Mouse (Mus musculus): Measurements from ENCODE around the gene Il2ra. TPM values are rescaled to one million over a fixed set of nuclear protein-coding genes. Genes with fewer than 3 reads are reported as not detected.

Gene Il2ra
- polyA plus RNA-seq, 1 experiment from 2014 or later: 0.04 TPM

DNA sequence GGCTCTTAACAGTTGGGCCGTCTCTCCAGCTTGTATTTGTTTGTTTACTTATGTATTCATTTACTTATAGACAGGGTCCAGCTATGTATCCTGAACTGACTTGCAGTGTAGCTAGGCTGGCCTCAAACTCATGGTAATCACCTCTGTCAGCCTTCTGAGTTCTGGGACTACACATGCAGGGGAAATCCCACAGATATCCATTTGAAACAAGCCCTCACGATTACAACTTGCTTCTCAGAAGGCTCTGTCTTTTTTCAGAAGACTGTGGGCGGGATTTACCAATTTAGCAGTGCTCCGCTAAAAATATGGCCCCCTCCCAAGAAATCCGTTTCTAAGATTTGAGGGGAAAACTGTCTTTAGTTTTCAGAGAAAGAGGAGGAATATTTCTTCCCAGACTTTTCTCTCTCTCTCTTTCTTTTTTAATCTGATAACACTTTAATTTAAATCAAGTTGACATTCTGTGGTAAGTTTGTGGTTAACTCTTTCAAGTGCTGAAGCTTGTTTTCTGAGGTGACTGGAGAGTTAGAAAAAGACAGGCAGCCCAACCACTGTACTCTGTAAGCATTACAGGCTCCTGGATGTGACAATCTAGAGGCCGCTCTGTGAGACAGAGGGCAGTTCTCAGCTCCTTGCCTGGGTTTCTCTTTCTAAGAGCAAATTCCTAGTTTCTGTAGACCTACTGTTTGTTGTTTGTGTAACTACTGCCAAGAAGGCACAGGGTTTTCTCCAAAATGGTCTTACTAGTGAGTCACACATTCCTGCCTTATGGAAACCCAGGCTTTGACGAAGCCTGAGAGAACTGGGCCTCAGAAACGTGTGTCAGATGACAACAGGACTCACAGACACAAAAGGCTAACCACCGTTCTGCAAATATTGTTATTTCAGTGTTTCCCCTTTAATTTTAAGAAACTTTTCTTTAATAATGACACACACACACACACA lies 12.7 kb downstream of the Il2ra start:
- Histone ChIP-seq H3K4me3 (no peak overlapping the region), H3K9me3 (no peaks in the 10 kb centered on the region)

DNA sequence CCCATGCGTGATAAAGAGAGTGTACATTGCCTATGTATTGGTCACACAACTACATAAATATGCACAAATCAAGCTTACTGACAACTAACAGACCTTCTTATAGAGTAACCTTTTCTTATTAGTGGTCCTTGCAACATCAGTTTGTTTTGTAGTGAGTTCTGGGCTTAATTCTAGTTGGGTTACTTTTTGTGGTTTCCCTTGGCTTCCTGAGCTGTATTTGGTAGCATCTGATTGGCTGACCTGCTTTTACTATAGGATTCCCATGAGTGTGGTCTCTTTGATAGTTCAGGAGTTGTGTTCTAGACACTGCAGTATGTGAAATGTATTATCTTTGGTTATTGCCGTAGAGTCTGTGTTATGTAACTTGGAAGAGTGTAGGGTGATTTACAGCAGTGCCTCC lies 15.0 kb downstream of the Il2ra start:
- H3K9ac ChIP-seq: no peak overlapping the region
- no peaks in the 10 kb centered on the region for H3K4me1 ChIP-seq
- H3K4me2 ChIP-seq: no peak overlapping the region
- H3K4me3 ChIP-seq: no peak overlapping the region
- H3K36me3 ChIP-seq (replicated peaks): no peaks in the 10 kb centered on the region
- 91% methylated on average over 2 of the region's 2 CpGs for WGBS
- no peak for ATAC-seq (replicated peaks)
- no peaks in the 10 kb centered on the region for H3K27me3 ChIP-seq (replicated peaks)
- H3K9me3 ChIP-seq: no peaks in the 10 kb centered on the region
- no peak overlapping the region for H3K27ac ChIP-seq

More for the DNA sequence above, 12.7 kb downstream of the Il2ra start:
- no peak for ATAC-seq (replicated peaks)
- no peaks in the 10 kb centered on the region for H3K36me3 ChIP-seq (replicated peaks)
- H3K27ac ChIP-seq: no peak overlapping the region
- no peak overlapping the region for H3K4me2 ChIP-seq
- no peak overlapping the region for H3K9ac ChIP-seq
- no peaks in the 10 kb centered on the region for H3K27me3 ChIP-seq (replicated peaks)
- no peaks in the 10 kb centered on the region for H3K4me1 ChIP-seq
- 67% methylated on average over 9 of the region's 9 CpGs for WGBS

DNA sequence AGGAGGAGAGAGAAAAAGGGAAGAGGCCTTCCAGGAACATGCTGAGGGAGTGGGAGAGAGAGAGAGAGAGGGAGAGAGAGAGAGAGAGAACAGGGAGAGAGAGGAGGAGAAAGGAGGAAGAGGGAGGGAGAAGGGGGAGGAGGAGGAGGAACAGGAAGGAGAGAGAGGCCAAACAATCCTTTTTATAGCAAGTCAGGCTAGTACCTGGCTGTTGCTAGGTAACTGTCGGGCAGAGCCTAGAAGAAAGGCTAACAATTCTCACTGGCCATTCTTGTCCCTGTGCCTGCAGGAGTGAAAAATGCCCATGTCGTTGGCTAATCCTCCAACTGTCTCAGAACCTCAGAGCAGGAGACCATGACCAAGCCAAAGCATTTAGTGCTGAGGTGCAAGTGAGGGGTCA lies 16.7 kb downstream of the Il2ra start:
- WGBS: 15% methylated on average over 2 of the region's 2 CpGs
- H3K27me3 ChIP-seq (replicated peaks): no peaks in the 10 kb centered on the region
- H3K27ac ChIP-seq: no peak overlapping the region
- no peaks in the 10 kb centered on the region for H3K9me3 ChIP-seq
- peak; percentile 75 for ATAC-seq (replicated peaks)
- no peak overlapping the region for H3K9ac ChIP-seq
- no peak overlapping the region for H3K4me2 ChIP-seq
- H3K4me3 ChIP-seq: no peak overlapping the region
- no peaks in the 10 kb centered on the region for H3K4me1 ChIP-seq
- no peaks in the 10 kb centered on the region for H3K36me3 ChIP-seq (replicated peaks)

DNA sequence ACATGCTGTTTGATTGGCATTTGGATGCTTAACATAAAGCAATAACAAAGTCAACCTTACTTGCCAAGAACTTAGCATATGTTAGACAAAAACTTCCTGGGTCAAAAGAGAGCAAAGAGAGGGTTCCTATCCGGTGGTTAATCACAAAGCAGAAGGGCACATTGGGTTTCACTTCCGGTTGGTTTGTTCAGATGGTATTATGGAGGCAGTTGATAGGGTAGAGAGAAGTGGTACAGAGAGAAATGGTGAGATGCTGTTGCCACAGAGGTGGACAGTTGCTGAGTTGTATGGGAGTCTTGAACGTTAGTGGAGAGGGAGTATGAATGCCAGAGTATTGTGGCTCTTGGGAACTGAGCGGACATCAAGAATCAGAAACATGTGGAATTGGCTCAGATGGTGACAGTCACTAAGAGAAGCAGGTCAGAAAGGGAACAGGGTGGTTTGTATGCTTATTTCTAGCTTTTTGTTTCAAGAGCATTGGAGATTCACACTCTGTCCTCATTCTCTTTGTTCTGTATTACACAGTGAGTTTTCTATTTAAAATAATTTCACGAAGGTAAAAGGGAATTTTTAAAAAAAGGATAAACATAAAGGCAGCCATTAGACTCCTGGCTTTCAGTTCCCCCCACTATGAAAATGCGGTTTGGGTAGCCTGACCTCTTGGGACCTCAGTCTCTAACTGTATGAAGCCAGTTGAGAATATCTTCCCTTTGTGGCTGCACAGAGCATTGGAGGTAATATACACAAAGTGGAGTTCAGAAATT lies 19.7 kb downstream of the Il2ra start:
- no peak overlapping the region for H3K4me2 ChIP-seq
- no peaks in the 10 kb centered on the region for H3K36me3 ChIP-seq (replicated peaks)
- no peak overlapping the region for H3K4me3 ChIP-seq
- no peaks in the 10 kb centered on the region for H3K4me1 ChIP-seq
- H3K9me3 ChIP-seq: no peaks in the 10 kb centered on the region
- no peaks in the 10 kb centered on the region for H3K27me3 ChIP-seq (replicated peaks)
- no peak for ATAC-seq (replicated peaks)
- no peak overlapping the region for H3K27ac ChIP-seq
- 89% methylated on average over 6 of the region's 6 CpGs for WGBS
- H3K9ac ChIP-seq: no peak overlapping the region

DNA sequence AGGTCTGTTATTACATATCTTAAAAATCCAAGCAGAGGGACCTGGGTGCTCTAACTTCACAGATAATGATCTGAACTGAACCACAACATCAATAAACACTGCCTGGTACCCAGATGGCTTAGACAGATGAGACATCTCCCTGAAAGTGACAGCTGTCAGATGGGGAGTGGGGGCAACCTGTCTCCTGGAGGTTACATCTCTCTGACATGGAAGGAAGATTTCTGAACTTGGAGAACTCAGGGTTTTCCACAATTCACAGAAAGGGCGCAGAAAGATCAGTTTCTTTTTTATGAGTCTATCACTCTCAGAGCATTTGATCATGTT lies 20.3 kb downstream of the Il2ra start:
- H3K4me3 ChIP-seq: no peak overlapping the region
- H3K4me2 ChIP-seq: no peak overlapping the region
- ATAC-seq (replicated peaks): no peak
- WGBS: 97% methylated on average over 1 of the region's 1 CpGs
- no peaks in the 10 kb centered on the region for H3K4me1 ChIP-seq
- H3K27ac ChIP-seq: no peak overlapping the region
- no peak overlapping the region for H3K9ac ChIP-seq
- no peaks in the 10 kb centered on the region for H3K27me3 ChIP-seq (replicated peaks)
- no peaks in the 10 kb centered on the region for H3K36me3 ChIP-seq (replicated peaks)
- H3K9me3 ChIP-seq: no peaks in the 10 kb centered on the region

DNA sequence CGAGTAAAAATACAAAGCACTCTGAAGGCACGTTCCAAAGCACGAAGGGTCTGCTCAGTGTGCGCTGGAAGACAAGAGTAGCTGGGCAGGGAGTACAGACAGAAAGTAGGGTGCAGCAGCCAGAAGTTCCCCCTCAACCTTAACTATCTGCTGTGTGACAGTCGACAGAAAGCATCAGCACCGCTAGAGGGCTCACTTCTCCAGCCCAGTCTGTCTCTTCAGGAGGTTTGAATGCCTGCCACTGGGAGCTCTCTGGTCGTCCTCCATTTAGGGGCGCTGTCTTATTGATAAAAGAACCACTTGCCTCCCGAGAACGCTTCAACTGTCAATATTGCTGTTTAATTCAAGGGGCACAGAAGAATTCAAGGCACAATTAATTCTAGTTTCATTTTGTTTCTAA lies 21.4 kb downstream of the Il2ra start:
- peak; percentile 96 for ATAC-seq (replicated peaks)
- Histone ChIP-seq H3K4me2 (peak overlapping the region; percentile 41), H3K36me3 (replicated peaks) (no peaks in the 10 kb centered on the region), H3K9me3 (no peaks in the 10 kb centered on the region), H3K4me3 (peak overlapping the region; percentile 29), H3K27ac (no peak overlapping the region), H3K4me1 (no peaks in the 10 kb centered on the region), H3K9ac (no peak overlapping the region), H3K27me3 (replicated peaks) (no peaks in the 10 kb centered on the region)
- WGBS: 3% methylated on average over 10 of the region's 10 CpGs

DNA sequence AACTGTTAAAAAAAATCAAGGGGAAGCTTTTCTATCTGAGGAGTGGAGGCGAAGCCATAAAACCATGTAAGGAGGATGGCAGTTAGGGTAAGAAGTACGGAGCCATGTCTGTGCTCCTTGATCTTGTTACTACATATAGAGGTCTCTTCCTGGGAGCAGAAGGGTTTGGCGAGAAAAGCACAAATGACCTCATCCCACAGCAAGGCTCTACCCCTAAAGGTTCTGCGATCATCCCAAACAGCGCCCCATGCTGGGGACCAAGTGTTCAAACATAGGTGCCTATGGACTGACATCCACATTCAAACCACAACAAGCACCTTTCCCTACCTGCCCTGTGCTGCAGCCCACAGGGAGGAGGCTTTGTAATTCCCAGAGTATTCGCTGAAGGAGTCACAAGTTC lies 21.8 kb downstream of the Il2ra start:
- H3K4me3 ChIP-seq: peak overlapping the region; percentile 29
- H3K9ac ChIP-seq: no peak overlapping the region
- H3K36me3 ChIP-seq (replicated peaks): no peaks in the 10 kb centered on the region
- H3K4me1 ChIP-seq: no peaks in the 10 kb centered on the region
- 48% methylated on average over 6 of the region's 6 CpGs for WGBS
- no peaks in the 10 kb centered on the region for H3K27me3 ChIP-seq (replicated peaks)
- H3K27ac ChIP-seq: no peak overlapping the region
- no peaks in the 10 kb centered on the region for H3K9me3 ChIP-seq
- peak; percentile 79 for ATAC-seq (replicated peaks)
- H3K4me2 ChIP-seq: peak overlapping the region; percentile 41

DNA sequence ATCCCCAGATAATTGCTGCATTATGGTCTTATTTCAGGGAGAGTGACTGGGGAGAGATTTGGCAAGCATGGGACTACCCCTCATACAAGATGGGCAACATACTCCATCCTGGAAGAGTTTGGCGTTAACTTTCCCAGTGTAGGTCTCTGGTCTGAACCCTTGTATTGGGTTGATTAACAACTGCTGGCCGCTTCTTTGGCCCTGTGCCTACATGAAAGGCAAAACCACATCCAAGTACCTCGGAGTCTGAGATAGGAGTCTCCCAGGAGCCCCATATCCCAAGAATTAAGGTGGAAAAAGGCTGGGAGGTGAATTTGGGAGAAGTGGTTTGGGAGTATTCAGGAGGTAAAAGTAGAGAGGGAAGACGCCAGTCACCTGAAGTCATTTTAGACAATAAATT lies 22.2 kb downstream of the Il2ra start:
- Histone ChIP-seq H3K4me2 (no peak overlapping the region), H3K9ac (no peak overlapping the region), H3K27me3 (replicated peaks) (no peaks in the 10 kb centered on the region), H3K4me3 (no peak overlapping the region), H3K9me3 (no peaks in the 10 kb centered on the region), H3K36me3 (replicated peaks) (no peaks in the 10 kb centered on the region), H3K27ac (no peak overlapping the region), H3K4me1 (no peaks in the 10 kb centered on the region)
- ATAC-seq (replicated peaks): no peak
- WGBS: 88% methylated on average over 4 of the region's 4 CpGs

DNA sequence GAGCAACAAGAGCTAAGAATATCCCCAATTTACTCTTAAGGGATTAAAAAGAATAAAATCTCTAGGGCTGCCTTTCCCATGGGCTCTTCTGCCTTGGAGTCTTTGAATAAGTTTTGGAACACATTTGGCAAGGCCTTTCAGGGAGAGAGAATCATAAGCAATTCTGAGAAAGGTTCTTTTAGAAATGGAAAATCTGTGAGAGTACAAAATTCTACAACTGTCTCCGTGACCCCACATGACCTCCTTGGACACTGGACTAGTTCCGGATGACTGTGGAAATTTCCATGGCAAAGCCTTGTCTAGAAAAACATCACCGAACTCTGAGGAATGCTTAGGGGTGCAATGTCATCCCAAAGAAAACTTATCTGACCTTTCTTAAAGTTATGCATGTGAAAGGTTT lies 22.7 kb downstream of the Il2ra start:
- no peaks in the 10 kb centered on the region for H3K4me1 ChIP-seq
- no peak overlapping the region for H3K4me2 ChIP-seq
- no peaks in the 10 kb centered on the region for H3K27me3 ChIP-seq (replicated peaks)
- H3K4me3 ChIP-seq: no peak overlapping the region
- H3K9me3 ChIP-seq: no peaks in the 10 kb centered on the region
- no peak for ATAC-seq (replicated peaks)
- no peak overlapping the region for H3K27ac ChIP-seq
- WGBS: 91% methylated on average over 3 of the region's 3 CpGs
- no peaks in the 10 kb centered on the region for H3K36me3 ChIP-seq (replicated peaks)
- H3K9ac ChIP-seq: no peak overlapping the region

DNA sequence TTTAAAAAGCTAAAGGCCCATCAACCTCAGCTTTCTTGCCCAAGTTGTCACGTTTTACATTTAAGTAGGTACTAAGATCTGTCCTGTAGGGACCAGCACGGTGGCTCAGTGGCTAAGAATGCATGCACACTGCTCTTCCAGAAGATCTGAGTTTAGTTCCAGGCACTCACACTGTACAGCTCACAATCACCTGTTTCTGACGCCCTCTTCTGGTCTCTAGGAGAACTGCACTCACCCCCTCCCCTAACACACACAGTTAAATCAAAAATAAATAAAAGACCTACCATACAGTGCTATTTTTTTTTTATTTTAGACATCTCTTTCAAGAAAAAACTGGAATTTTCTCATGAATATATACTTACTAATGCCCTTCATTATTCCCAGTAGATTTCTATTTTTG lies 29.5 kb downstream of the Il2ra start:
- Histone ChIP-seq H3K4me3 (no peak overlapping the region), H3K27me3 (replicated peaks) (no peaks in the 10 kb centered on the region), H3K9ac (no peak overlapping the region), H3K4me2 (no peak overlapping the region), H3K36me3 (replicated peaks) (no peaks in the 10 kb centered on the region), H3K27ac (no peak overlapping the region), H3K9me3 (no peaks in the 10 kb centered on the region), H3K4me1 (no peaks in the 10 kb centered on the region)
- ATAC-seq (replicated peaks): no peak
- WGBS: 18% methylated on average over 3 of the region's 3 CpGs

DNA sequence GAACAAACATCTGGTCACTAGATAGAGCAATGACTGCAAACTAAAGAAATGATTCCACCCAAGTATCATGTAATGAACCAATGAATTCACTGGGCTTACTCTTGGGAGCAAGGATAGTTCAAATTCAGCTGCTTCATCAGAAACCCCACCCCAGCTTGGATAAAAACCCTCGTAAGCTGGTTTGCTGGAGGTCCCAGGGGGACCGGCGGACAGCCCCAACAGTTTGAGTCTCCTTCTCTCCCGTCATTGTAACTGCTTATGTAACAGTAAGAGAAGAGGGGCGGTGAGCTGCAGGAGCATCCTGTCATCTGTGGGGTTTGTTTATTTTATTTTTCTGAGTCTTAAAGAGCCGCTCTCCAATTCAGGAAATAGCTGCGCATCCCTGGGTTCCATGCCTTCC lies 37.0 kb downstream of the Il2ra start:
- H3K4me1 ChIP-seq: no peaks in the 10 kb centered on the region

DNA sequence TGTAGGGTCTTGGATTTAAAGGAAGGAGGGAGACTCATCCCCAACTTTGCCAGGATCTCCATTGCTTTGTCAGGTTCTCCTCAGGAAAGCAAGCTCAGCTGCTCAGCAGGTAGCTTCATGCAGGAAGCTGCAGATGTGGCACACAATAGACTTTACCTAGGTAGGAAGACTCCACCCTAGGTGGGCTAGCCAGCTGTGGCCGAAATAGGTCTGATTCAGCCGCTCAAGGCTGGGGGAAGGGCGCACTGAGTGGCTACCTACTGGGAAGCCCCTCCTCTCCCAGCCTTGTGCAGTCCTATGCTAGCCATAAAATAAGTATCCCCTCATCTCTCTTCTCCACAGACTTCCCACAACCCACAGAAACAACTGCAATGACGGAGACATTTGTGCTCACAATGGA lies 40.1 kb downstream of the Il2ra start:
- H3K27me3 ChIP-seq (replicated peaks): no peaks in the 10 kb centered on the region
- no peaks in the 10 kb centered on the region for H3K9me3 ChIP-seq
- H3K9ac ChIP-seq: no peak overlapping the region
- no peak for ATAC-seq (replicated peaks)
- H3K4me1 ChIP-seq: no peaks in the 10 kb centered on the region
- H3K27ac ChIP-seq: no peak overlapping the region
- 62% methylated on average over 4 of the region's 4 CpGs for WGBS
- H3K4me3 ChIP-seq: no peak overlapping the region
- no peak overlapping the region for H3K4me2 ChIP-seq
- no peaks in the 10 kb centered on the region for H3K36me3 ChIP-seq (replicated peaks)

More for the DNA sequence above, 37.0 kb downstream of the Il2ra start:
- 81% methylated on average over 7 of the region's 7 CpGs for WGBS
- no peak overlapping the region for H3K4me3 ChIP-seq
- H3K9ac ChIP-seq: no peak overlapping the region
- H3K27ac ChIP-seq: no peak overlapping the region
- no peaks in the 10 kb centered on the region for H3K27me3 ChIP-seq (replicated peaks)
- no peaks in the 10 kb centered on the region for H3K36me3 ChIP-seq (replicated peaks)
- H3K4me2 ChIP-seq: no peak overlapping the region
- no peaks in the 10 kb centered on the region for H3K9me3 ChIP-seq
- ATAC-seq (replicated peaks): no peak

DNA sequence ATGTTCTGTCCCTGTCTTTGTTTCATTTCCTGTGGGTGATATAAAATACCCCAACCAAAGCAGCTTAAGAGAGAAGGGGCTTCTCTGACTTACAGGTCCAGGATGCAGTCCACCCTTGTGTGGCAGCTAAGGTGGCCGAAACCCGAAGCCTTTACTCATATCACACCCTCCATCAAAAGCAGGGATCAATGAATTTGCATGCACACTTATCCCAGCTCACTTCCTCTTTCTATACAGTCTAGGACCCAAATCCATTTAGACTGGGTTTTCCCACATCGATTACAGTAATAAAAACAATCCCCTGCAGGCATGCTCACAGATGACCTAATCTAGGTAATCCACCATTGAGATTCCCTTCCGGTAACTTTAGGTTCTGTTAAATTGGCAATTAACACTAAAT lies 43.9 kb downstream of the Il2ra start:
- no peaks in the 10 kb centered on the region for H3K4me1 ChIP-seq
- H3K9ac ChIP-seq: no peak overlapping the region
- H3K4me2 ChIP-seq: no peak overlapping the region
- H3K27me3 ChIP-seq (replicated peaks): no peaks in the 10 kb centered on the region
- H3K9me3 ChIP-seq: no peaks in the 10 kb centered on the region
- H3K36me3 ChIP-seq (replicated peaks): no peaks in the 10 kb centered on the region
- H3K4me3 ChIP-seq: no peak overlapping the region
- H3K27ac ChIP-seq: no peak overlapping the region
- 89% methylated on average over 4 of the region's 4 CpGs for WGBS
- no peak for ATAC-seq (replicated peaks)

Measured in midbrain, embryonic 15.5 days (tissue).